Mouse (Mus musculus) adrenal gland, postnatal 25 days (tissue): Measurements from ENCODE around the gene Pip5k1a. TPM values are rescaled to one million over a fixed set of nuclear protein-coding genes. Genes with fewer than 3 reads are reported as not detected.
"Not testable (repeated sequence)": the region's sequence is repeated elsewhere in the genome, so short reads cannot be mapped to it uniquely, and the experiment has no call there.

Experiments
- DNase-seq: peaks from one replicate; pipeline ENCODE4 v3.0.0; 2021; ENCODE audit warnings: mixed read lengths
- total RNA-seq: library from RNA; stranded (reverse); gene quantifications from 2 replicates; pipeline ENCODE4 v1.2.3, GENCODE M21; 2021

Gene Pip5k1a
- total RNA-seq, 1 experiment from 2014 or later, result 43.1 TPM

GRCm38 (mm10) chr3:95112760-95113159, 6.0 kb upstream of the Pip5k1a start:
- no peak for DNase-seq

DNA sequence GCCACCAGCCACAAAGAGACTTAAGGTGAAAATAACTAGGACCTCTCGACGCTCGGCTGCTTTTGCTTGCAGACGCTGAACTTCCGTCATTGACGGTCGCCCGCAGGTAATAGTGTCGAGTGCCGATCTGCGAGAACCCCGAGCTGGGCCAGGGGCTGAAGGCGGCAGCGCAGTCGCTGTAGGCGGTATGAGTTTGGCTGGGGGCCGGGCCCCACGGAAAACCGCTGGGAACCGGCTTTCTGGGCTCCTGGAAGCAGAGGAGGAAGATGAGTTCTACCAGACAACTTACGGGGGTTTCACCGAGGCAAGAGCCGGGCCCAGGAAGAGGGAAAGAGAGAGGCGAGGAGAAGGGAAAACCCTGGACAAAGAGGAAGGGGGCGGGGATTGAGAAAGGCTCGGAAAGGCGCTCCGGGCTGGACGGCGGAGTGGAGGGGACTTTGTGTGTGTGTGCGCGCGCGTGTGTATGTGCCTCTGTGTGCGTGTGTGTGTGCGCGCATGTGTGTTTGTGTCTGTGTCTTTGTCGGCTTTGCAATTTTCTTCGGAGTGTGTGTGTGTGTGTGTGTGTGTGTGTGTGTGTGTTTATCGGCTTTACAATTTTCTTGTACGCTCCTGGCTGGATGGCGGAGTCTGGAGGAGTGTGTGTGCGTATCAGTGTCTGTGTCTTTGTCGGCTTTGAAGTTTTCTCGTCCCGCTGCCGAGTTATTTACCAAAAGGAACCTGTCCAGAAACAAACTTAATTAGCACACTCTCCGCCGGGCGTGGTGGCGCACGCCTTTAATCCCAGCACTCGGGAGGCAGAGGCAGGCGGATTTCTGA, 4.4 kb upstream of the Pip5k1a start, which contains the start of gene Vps72:
Gene Vps72 (plus strand): TSS at position 112 of the 816 bp plus-strand sequence.
- peak; percentile 87 for DNase-seq

DNA sequence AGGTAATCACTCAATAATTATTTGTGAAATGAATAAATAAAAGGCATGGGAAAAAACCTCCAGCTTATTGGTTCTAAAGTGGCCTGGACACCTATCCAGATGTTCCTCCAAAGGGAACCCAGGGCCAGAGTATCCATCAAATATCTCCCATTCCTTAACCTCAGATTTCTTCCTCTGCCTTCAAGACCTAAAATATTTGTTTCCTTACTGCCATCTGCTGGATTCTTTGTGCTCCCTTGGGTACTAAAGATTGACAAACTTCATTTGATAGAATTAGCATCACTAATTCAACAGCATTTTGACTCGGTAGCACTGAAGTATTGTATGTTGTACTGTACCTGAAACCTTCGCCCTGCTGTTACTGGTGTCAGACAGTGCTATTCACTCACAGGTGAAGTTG, 1.2 kb upstream of the Pip5k1a start:
- DNase-seq, result no peak

- DNase-seq, result not testable (repeated sequence)
Measured at GRCm38 (mm10) chr3:95107308-95107707, 578 bp upstream of the Pip5k1a start.

DNA sequence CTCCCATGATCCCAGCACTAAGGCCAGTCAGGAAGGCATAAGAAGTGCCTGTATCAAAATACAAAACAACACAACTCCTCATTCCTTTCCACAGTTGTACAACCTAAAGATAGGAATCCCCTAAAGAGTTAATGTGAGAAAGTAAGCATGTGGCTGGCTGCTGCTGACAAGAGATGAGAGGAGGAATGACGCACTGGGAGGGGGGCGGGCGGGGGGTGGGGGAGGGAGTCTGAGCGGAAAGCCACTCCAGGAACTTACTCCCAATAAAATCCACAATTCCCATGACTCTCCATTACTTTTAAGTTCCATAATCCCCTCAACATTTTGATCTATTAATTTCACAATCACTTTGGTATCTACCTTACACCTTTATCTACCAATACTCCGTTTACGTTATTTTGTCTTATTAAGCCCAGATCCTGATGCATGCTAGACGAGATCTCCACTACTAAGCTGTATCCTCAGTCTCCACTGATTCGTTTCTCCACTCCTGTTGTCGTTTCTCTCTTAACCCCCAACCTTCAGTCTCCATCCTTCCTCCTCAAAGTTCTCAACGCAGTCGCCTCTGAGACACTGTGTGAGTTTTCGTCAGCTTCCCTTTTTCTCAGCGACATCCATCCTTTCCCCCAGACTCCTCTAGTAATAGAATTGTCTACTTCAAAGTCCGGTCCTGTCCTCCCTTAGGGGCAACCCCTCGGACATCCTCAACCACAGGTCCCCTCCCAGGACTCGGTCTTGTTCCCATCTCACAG, 968 bp downstream of the Pip5k1a start:
- no peak for DNase-seq

GRCm38 (mm10) chr3:95105121-95105520, 1.6 kb downstream of the Pip5k1a start:
- DNase-seq, result no peak

DNA sequence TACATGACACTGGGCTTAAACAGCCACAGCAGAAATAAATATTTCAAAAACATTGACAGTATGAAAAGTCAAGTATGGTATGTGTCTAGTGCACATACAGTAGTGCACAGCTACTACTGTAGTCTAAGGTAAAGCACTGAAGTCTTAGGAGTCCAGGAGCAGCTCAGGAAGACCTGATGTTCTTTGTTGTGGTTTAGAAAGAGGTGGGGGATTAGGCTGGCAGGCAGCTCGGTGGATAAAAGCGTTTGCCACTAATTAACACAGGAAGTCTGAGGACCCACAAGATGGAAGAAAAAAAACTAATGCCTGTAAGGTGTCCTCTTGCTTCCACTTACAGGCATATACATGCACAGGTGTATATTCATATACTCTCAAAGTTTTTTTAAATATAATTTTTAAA, 5.9 kb downstream of the Pip5k1a start:
- no peak for DNase-seq

- no peak for DNase-seq
Measured at GRCm38 (mm10) chr3:95088071-95088470, 18.7 kb downstream of the Pip5k1a start.

- DNase-seq, result no peak
Measured at GRCm38 (mm10) chr3:95071606-95072005, 35.1 kb downstream of the Pip5k1a start.

GRCm38 (mm10) chr3:95066570-95066969, 40.2 kb downstream of the Pip5k1a start:
- peak; percentile 43 for DNase-seq

DNA sequence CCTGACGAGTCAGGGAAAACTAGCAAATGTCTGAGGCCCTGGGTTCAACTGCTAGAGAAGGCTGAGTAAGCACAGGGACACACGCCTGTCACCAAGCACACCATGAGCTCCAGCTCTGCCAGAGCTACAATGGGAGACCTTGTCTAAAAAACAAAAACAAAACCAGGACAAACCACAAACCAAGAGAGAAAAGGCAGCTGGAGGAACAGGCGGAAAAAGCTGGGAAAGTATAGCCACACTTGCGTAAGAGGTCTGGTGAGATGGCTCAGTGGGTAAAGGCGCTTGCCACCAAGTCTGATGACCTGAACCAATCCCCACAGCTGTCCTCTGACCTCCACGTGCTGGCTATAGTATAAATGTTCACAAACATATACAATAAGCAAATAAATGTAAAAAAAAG, 40.6 kb downstream of the Pip5k1a start:
- DNase-seq, result no peak

- DNase-seq, result no peak
Measured at GRCm38 (mm10) chr3:95065553-95065952, 41.2 kb downstream of the Pip5k1a start.

DNA sequence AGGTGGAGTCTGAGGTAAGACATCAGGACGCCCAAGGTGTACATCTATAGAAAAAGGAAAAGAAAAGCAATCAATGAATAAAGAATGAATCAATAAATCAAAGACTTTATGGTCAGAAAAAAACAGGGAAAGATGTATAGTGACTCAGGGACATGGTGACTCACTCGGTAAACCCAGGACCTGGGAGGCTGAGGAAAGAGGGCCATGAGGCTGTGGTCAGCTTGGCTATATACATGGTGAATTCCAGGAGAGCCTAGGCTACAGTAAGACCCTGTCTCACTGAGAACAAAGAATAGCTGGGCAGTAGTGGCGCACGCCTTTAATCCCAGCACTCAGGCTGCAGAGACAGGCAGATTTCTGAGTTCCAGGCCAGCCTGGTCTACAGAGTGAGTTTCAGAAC, 43.0 kb downstream of the Pip5k1a start:
- DNase-seq, result no peak

GRCm38 (mm10) chr3:95058078-95058477, 48.7 kb downstream of the Pip5k1a start:
- no peak for DNase-seq

DNA sequence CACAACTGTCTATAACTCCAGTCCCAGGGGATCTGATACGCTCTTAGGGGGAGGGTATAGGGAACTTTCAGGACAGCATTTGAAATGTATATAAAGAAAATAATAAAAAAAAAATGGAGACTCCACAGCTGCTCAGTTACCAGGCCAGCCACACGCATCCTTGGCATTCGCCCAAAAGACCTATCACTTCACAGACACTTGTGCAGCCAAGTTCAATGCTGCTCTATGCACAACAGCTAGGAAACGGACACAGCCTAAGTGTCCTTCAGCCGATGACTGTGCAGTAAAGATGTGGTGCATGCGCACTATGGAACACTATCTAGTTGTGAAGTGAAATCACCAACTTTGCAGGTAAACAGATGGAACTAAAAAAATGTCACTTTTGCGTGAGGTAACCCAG, 50.5 kb downstream of the Pip5k1a start:
- DNase-seq, result no peak

- peak; percentile 56 for DNase-seq
Measured at GRCm38 (mm10) chr3:95054481-95055260, 52.1 kb downstream of the Pip5k1a start.

DNA sequence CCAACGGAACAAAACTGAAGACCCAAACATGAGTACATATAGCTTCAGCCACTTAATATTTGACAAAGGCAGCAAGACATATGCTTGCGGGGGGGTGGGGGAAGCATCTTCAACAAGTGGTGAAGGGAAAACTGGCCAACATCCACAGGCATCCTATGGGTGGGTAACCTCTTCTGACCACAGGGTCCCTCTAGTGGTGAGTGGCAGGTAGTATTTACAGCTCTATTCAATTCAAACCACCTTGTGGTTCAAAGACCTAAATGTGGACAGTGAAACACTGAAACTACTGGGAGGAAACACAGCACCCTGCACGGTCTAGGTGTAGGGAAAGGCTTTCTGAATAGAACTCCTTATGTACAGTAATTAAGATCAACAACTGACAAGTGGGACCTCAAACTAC, 53.0 kb downstream of the Pip5k1a start:
- no peak for DNase-seq

DNA sequence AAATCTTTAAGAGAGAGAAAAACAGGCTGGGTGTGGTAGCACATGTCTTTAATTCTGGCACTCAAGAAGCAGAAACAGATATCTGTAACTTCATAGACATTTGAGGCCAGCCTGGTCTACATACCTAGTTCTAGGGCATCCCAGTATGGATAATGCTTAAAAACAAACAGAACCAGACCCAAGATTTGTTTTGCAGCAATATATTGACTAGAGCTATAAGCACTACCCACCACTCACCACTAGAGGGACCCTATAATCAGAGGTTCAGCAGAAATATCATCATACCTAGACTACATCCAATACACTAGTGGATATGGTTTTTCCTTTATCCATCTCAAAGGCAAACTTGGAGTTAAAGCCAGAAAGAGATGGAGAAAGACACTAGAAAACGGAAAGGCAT, 53.8 kb downstream of the Pip5k1a start:
- DNase-seq, result no peak

DNA sequence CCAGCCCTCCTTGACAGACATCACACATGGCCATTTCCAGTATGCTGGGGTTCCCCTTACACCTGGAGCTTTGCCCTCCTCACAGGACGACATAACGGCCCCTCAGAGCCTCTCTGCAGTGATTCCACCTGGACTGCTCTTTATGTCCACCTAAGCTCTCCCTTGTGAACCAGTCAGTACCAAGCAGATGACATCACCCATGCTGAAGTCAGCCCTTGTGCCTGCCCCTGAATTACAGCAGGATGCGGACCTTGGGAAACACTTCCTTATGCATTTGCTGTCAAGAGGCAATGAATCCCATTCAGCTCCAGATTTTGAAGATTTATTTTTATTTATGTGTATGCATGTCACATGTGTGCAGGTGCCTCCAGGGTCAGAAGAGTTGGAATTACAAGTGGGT, 58.8 kb downstream of the Pip5k1a start:
- peak; percentile 53 for DNase-seq

GRCm38 (mm10) chr3:95046462-95047057, 60.2 kb downstream of the Pip5k1a start:
- no peak for DNase-seq

- no peak for DNase-seq
Measured at GRCm38 (mm10) chr3:95043251-95043650, 63.5 kb downstream of the Pip5k1a start.

DNA sequence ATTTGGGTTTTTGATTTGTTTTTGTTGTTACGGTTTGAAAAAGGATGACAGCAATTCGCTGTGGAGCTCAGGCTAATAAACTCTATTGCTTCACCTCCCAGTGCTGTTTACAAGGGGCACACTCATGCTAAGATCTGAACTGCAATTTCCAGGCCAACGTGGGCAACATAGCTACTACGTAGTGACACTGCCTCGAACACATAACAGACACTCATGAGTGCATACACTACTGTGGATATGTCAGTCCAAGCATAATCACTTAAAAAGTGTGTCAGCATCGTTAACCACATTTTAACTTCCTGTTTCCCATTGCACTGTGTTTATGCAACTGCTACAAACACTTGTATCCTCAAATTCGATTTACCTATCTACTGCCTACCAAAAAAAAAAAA, 63.9 kb downstream of the Pip5k1a start:
- no peak for DNase-seq
